Mouse (Mus musculus) yolk sac, embryonic 10.5 days (tissue): ENCODE measurements around the gene Prl3d3.
"Not testable (repeated sequence)": the region's sequence is repeated elsewhere in the genome, so short reads cannot be mapped to it uniquely, and the experiment has no call there.

Experiments used
- DNase-seq: peaks from one replicate; pipeline ENCODE4 v3.0.0-alpha.2; 2017; ENCODE audit warnings: low spot score

Gene Prl3d3

GRCm38 (mm10) chr13:27156490-27156889, at the start of gene Prl3d3:
Gene Prl3d3 (plus strand): TSS chr13:27156790.
- not testable (repeated sequence) for DNase-seq

GRCm38 (mm10) chr13:27121398-27121797, 35.2 kb upstream of the Prl3d3 start, which contains the start of gene Prl3d2:
Gene Prl3d2 (plus strand): TSS chr13:27121698.
- not testable (repeated sequence) for DNase-seq

GRCm38 (mm10) chr13:27148264-27148663, 8.3 kb upstream of the Prl3d3 start:
- DNase-seq = no peak

- DNase-seq = no peak
These were observed 39.8 kb downstream of the Prl3d3 start, which contains the start of gene Prl3c1 for GRCm38 (mm10) chr13:27196359-27196758. Gene Prl3c1 (plus strand): TSS chr13:27196659.
